Mouse (Mus musculus): ENCODE results near the gene Zfp326.

Zfp326 gene

DNA sequence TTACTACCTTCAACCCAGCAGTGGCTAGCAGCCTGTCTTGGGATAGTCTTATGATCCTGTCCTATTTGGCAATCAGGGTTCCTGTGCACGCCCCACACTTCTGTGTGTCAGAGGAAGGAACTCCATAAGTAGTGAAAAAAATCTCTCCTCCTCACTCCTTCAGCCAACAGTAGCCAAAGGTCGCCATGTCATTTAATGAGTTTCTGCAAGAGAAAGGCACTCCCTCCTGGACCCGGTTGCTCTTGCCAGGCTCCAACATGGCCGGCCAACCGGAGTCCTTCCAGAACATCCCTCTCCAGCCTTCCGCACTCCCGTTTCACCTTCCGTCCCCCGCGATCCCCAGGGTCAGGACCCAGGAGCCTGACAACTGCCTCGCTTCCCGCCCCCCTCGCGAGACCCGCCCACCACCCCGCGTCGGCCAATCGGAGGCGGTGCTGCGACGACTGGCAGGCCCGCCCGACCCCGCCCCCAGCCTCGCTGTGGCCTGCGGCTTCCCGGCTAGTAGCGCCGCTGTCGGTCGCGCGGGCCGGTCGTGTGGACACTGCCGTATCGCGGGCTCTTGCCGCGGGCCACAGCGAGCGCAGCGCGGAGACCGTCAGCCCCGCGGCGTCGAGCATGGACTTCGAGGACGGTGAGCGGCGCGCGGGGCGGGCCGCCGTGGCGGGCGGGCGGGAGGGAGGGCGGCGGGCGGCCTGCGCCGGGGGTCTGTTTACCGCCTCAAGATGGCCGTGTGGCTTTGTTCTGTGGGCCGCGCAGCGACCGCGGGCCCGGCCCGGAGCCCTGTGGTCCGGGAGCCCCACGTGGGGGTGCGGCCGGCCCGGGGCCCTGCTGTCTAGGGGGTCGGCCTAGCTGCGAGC lies at the start of gene Zfp326:
Zfp326 (plus strand) TSS at position 498 of the 857 bp plus-strand sequence.
- in situ Hi-C loops (cut with MboI, MseI): no loop called here

DNA sequence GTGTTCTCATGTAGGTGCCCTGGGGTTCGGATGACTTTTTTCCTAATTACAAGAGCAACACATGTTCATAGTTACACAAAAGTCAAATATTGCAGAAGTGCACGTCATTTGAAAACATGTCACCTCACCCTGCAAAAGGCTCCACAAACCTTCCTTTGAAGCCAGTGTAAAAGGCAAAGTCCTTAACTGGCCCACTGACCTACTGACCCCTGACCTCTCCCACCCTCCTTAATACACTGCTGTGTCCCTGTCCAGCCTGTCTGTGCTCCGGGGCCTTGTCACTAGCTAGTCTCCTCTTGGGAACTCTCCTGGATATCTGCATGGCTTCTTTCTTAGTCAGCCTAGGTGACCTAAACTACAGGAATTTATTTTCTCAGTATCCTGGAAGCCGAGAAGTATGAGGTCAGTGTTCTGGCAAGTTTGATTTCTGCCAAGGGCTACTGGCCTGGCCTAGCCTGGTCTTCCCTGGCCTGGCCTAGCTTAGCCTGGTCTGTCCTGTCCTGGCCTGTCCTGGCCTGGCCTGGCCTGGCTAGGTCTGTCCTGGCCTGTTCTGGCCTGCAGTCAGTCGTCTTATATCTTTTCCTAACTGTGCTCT lies 49.4 kb upstream of the Zfp326 start:
- in situ Hi-C loops (cut with MboI, MseI): no loop called here

DNA sequence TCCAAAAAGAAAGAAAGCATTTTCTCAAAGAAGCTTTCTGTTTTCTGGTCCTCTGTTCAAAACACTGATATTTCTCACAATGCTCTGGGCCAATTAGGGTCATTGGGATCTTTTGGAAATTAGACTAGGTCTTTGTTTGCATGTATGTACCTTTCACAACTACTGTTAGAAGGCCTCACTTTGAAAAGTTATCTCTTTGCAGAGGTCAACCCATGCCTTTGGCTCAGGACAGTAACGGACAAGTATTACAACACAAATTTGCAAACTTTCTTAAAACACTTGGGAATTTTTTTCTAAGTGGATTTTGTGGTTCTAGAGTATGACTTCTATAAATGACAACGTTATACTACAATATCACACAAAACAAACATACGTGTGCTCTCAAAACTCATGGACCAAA lies 48.3 kb upstream of the Zfp326 start:
- in situ Hi-C loops (cut with MboI, MseI): no loop called here

DNA sequence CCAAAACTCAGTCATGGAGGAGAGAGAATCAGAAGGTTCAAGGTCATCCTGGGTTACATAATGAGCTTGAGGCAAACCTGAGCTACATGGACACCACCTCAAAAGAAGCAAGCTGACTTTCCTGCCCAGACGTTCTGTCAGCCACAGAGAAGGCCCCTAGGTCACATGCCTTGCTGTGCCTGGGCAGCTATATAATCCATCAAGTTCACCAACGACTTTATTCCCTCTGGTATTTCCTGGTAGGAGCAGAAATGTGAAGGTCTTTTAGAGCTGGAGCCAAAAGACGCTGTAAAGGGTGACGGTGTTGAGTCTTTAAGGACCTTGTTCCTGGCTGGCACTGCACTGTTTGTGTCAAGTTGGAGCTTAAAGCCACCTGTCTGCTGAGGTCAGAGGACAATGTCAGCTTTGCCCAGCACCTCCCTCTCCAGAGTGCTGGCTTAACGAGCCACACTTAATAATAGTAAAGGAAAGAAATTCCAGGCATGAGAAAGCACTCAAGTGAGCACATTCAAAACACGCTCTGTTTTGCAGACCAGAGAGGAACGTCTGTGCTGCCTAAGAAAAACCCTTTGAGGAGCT lies 47.3 kb upstream of the Zfp326 start:
- in situ Hi-C loops (cut with MboI, MseI): no loop called here

DNA sequence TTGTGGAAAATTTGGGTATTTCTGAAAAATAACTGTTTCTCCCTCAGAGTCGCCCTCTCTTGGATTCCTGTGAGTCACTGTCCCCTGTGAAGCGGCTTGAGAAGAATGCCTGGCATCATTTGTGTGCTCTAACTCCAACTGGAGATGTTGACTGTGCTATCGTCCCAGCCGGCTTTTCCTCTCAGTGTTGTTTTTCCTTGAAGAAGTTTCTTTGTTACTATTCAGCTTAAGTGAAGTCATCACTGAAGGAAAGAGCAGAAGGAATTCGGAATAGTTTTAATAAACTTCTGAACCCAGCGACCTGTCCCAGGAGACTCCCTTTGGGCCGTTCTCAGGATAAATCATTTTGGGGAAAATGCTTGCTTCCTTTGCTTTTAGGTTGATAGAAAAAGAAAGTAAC lies 44.2 kb upstream of the Zfp326 start:
- in situ Hi-C loops (cut with MboI, MseI): no loop called here

DNA sequence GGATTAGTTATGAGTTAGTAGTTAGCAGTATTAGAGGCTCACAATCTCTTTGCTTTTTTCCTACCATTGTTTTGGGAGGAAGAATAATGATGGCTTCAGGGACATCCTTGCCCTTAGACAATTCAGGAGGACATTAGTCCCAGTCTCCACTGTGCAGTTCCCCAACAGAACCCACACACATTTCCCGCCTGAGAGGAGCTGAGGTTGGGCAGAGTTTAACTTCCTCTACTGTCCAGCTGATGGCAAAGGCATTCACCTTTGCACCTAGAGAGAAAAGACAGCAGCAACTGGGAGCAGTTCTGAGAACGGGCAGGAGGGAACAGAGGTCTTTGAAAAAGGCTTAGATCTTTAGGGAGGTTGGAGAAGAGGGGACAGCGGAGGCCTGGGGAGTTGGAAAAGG lies 42.4 kb upstream of the Zfp326 start:
- in situ Hi-C loops (cut with MboI, MseI): no loop called here

DNA sequence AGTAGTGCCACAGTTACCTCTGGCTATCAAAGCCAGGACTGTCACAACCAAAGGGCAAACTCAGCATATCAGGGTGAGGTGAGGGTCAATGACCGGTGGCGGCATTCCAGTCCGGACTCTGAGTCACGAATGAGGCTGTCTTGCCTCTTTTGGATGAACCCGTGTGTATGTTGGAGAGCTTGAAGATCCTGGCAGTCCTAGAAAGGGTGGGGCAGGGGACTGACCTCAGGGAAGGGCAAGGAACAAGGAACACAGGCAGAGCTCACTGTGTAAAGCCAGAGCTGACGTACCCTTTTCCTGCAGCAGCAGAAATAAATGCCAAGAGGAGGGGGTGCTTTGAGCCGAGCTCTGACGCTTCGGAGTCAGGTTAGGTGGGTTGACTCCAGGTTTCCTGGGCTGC lies 40.4 kb upstream of the Zfp326 start:
- in situ Hi-C loops (cut with MboI, MseI): no loop called here

DNA sequence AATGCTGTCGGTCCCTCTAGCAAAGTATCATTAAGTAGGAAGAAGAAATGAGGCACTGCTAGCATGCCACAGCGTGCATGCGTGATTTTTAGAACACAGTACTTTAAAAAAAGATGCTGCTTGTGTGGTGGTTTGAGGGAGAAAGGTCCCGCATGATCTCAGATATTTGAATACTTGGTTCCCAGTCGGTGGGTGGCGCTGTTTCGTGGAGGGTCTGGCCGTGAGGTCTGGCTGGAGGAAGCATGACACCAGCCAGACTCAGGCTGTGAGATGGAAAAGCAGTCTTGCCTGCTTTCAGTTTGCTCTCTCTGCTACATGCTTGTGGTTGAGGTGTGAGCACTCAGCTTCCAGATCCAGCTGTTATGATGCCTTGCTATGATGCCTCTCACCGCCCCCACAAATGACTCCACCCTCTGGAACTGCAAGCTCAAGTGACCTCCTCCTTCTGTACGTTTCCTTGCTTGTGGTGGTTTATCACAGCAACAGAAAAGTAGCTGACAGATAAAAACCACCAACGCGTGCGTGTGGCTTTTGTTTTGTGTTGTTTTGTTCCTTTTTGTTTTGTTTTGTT lies 36.5 kb upstream of the Zfp326 start:
- in situ Hi-C loops (cut with MboI, MseI): no loop called here

DNA sequence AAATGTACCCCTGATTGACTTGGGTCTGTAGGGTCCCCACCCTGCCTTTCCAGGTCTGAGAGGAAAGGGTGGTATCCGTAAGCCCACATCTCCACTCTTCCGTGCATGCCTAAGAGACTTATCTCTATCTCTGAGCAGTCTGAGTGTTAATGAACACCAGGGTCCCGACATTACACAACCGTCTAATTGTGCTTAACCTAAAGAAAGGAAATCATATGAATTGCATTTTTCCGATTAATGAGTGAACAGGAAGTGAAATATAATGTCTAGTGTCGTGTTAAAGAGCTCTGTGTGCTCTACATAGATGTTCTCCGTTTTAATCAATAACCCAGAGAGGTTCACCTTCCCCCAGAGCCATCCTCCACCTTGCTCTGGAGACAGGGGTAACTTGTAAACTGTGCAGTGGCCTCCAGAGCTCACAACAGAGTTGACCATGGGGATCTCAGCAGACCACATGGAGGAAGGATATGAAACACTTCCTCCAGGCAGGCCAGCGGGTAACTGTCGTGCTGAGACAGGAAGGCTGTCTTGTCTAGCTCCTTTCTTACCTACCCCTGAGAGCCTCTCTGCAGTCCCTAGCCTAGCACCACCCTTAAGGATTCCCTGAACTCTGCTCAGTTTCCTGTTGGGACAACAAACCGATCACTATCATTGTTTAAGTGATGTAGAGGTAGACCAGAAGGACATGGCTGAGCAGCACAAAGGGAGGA lies 32.2 kb upstream of the Zfp326 start:
- in situ Hi-C loops (cut with MboI, MseI): no loop called here

DNA sequence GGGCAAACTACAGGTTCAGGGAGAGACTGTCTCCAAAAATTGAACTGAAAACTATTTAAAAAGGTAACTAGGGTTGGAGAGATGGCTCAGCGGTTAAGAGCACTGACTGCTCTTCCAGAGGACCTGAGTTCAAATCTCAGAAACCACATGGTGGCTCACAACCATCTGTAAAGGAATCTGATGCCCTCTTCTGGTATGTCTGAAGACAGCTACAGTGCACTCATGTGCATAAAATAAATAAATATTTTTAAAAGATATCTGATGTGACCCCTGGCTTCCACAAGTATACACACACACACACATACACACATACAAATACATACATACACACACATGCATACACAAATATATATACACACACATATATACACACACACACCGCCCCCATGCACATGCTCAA lies 31.3 kb upstream of the Zfp326 start:
- in situ Hi-C loops (cut with MboI, MseI): no loop called here

DNA sequence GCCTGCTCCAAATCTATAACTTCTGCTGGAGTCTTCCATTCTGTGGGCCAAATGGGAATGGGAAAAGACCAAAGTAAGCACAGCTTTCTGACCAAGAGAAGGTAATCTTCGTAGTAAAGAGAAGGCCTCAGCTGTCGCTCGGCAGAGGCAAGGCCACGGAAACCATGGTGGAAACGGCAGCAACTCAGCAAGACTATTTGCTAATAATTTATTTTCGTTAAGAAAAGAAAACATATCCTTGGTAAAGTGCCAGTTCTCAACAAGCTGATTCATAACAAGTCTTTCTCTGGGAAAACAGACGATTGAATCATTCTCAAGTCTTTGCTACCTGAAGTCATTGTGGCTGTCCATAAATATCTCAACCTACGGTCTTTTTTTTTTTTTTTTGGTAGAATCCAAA lies 28.6 kb upstream of the Zfp326 start:
- in situ Hi-C loops (cut with MboI, MseI): no loop called here

DNA sequence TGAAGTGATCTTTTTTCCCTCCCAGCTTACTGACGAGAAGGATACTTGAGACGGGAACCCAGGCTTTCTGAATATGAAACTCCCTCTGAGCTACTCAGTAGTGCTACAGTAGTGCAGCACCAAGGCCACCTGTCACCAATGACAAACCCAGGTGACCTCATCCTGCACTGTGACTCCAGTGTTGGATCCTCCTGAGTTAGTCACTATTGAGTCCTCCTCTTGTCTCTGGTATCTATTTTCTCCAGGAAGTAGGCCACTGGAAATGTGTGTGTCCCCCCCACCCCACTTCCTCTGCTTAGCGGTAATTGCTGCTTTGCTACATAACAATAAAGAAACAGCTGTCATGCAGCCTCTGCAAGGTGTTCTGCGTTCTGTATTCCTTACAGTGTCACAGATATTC lies 27.1 kb upstream of the Zfp326 start:
- in situ Hi-C loops (cut with MboI, MseI): no loop called here

DNA sequence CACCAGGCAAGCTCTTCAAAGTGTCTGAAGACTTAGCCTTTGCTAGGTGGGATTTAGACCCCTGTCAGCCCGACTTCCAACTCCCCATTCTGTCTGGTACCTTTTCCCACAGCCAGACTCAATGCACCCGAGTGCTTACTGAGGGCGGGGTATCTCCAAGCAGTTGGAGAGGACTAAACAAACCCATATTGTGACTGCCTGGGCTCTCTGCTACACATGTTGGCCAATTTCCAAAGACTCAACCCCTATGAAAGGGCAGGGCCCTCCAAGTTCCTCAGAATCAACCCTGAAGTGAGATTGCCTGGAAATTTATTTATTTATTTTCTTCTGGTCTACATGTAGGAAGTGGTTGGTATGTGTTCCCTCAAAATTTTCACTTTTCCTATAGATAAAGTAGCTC lies 26.7 kb upstream of the Zfp326 start:
- in situ Hi-C loops (cut with MboI, MseI): no loop called here

DNA sequence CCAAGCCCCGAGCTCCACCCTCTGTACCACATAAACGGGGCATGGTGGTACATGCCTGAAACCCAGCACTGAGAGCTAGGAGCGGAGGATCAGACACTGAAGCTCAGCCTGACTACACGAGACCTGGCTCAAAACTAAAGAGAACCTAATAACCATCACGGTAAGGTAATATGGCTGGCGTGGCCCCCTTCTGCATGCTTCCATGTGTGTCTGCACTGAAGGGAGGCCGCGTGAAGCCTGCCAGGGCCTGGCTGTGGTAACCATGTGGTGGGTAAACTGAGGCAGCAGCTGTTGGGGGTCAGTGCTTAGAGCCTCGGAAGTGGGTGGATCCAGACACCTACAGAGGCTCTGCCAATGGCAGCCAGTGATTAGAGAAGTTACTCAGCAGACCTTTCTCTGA lies 23.1 kb upstream of the Zfp326 start:
- in situ Hi-C loops (cut with MboI, MseI): no loop called here

DNA sequence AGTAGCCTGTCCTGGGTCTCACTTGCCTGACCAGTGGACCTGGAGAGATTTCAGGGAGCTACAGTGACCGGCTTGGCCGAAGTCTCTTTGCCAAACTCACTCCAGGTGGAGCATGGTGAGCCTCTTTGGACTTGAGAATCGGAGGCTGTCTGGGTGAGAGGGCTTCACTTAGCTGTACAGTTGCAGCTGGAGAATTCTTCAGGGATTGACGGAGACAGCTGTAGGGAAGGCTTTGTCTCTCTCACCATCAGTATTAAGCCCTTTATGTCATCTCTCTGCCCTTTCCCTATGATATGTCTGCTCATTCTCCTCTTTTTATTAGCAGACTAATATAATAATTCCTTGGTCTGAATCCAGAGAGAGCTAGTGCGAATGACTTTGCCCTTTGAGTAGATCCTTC lies 18.9 kb upstream of the Zfp326 start:
- in situ Hi-C loops (cut with MboI, MseI): no loop called here

DNA sequence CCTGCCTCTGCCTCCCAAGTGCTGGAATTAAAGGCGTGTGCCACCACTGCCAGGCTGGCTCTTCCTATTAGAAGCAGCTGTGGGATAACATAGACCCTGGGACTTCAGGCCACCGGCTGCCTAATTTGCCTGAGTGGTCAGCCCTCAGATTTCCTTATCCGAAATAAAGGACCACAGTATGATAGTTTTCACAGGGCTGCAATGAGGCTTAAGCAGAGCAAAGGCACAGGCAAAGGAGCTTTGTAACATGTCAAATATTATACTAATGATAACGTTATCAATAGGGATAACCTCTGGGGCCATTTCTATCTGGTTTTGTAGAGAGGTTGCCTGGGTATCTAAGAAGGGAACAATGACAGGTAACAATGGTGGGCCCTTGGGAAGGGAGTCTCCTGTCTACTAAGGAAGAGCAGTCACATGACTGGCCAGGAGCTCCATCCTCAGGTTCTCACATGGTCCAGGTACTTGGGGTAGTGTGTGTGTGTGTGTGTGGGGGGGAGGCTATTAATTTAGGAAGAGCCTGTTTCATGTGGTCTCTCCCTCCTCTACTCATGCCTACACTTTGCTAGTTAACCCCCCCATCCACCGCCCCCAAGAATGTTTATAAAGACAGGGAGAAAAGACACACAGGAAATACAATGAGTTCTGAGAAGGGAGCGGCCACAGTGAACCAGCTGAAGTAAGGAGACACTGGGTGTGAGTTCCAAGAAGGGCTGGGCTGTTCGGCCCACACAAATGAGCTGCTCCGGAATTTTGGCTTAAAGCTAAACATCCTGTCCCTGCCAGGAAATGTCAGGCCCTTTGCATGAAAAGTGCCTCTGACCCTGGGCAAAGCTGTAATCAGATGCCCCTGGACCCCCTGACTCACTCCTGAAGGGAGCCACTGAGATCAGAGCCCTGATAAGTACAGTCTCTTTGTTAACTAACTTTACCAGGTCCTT lies 17.3 kb upstream of the Zfp326 start:
- in situ Hi-C loops (cut with MboI, MseI): no loop called here

DNA sequence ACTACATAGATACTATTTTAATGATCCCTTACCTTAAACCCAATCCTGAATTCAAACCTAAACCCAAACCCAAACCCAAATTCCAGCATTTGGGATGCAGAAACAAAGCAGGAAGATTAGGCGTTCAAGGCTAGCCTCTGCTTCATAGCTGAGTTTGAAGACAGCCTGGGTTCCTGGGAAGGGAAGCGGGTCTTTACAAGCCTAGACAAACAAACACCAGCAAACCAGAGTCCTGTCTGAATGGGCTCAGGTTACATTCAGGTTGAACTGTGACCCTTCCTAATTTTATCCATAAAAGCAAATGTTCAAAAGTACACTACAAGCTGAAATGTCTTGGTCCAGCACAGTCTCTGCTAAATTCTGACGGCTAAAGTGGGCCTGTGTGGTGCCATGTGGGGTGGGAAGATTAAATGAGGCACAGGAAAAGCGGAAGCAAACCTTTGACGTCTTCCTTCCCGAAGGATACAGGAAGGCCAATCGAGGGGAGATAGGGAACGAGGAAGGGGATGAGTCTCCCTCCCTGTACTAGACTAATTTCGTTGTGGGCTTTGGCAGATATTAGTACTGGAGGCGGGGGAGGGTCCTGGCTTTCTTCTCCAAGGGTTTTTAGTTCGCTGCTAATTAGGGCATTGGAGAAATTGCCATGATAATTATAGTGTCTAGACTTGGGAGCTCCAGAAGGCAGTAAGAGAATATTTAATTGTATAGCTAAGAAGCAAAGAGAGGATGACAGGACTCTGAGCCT lies 16.5 kb upstream of the Zfp326 start:
- in situ Hi-C loops (cut with MboI, MseI): no loop called here

DNA sequence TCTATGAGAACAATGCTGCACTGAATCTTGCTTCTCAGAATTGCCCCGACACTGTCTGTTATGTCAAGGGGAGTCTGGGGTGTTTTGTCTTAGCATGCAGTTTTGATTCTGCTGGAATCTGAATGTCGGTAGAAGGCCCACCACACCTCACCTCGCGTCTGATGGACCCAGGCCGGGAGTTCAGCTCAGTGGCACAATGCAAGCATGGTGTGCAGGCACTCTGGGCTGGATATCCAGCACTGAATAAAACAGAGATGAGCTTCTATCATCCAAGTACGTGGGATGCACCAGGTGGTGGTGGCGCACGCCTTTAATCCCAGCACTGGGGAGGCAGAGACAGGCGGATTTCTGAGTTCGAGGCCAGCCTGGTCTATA lies 15.9 kb upstream of the Zfp326 start:
- in situ Hi-C loops (cut with MboI, MseI): no loop called here

DNA sequence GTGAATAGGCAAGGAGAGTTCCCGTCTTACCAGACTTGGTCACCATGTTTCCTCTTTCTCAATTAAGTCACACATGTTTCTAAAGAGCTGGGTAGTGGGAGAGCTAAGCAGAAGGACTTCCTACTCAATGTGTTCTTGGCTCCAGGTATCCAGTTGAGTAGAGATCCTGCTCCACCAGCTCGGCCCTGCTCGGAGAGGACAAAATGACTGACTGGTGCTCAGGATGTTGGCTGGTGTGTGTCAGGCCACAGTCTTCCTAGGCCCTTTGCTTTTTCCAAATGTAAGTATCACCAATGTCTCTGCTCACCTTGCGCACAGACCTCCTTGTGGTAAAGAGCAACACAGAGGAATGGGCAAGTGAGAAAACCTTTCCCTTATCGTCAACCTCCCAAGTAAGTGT lies 14.7 kb upstream of the Zfp326 start:
- in situ Hi-C loops (cut with MboI, MseI): no loop called here

DNA sequence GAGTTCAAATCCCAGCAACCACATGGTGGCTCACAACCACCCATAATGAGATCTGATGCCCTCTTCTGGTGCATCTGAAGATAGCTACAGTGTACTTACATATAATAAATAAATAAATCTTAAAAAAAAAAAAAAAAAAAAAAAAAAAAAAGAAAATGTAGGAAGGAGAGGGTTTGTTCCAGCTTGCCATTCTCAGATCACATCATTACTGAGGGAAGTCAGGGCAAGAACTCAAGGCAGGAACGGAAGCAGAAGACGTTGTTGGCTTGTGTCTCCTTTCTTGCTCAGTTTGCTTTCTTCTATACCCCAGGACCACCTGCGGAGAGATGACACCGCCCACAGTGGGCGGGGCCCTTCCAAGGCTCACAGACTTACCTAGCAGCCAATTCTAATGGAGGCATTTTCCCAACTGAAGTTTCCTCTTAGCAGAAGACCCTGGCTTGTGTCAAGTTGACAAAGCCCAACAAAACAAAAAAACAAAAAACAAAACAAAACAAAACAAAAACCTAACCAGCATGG lies 11.2 kb upstream of the Zfp326 start:
- in situ Hi-C loops (cut with MboI, MseI): loop anchor here (5.0 kb wide), 1 partner anchor 458 kb away; no protein-coding TSS in a partner anchor

Data from T-helper 2 cell (primary cell).